Mouse (Mus musculus): Measurements from ENCODE around the gene Cmpk2. TPM values are rescaled to one million over a fixed set of nuclear protein-coding genes. Genes with fewer than 3 reads are reported as not detected.
"Not testable (repeated sequence)": the region's sequence is repeated elsewhere in the genome, so short reads cannot be mapped to it uniquely, and the experiment has no call there.

The Cmpk2 gene
- polyA plus RNA-seq, 1 experiment from 2014 or later: 5.2 TPM

GRCm38 (mm10) chr12:26454682-26455081 is 14.3 kb upstream of the Cmpk2 start:
- no peak overlapping the region for H3K4me3 ChIP-seq
- 0 out of 2 replicates have a peak, but pooled peaks cover 10% of the 10 kb centered on the region for H3K4me1 ChIP-seq
- ATAC-seq (ENCODE audit: insufficient number of reproducible peaks, insufficient read depth, low FRiP score, low TSS enrichment): no peak
- WGBS: 65% methylated on average over 5 of the region's 5 CpGs
- no peaks in the 10 kb centered on the region for H3K27me3 ChIP-seq
- no peak overlapping the region for H3K9ac ChIP-seq
- no peak overlapping the region for H3K27ac ChIP-seq
- H3K9me3 ChIP-seq: no peaks in the 10 kb centered on the region
- H3K36me3 ChIP-seq: no peaks in the 10 kb centered on the region
- H3K4me2 ChIP-seq (replicated peaks): no peak overlapping the region

GRCm38 (mm10) chr12:26456028-26456698 is 12.8 kb upstream of the Cmpk2 start, which contains the start of gene Rsad2:
Gene Rsad2 (minus strand): TSS chr12:26456452.
- Histone ChIP-seq H3K27me3 (no peaks in the 10 kb centered on the region), H3K36me3 (no peaks in the 10 kb centered on the region), H3K4me2 (replicated peaks) (no peak within 1 kb of the TSS), H3K9me3 (no peaks in the 10 kb centered on the region), H3K27ac (no peak within 1 kb of the TSS; the same call in 1 of the 2 replicates), H3K4me3 (no peak within 1 kb of the TSS), H3K9ac (no peak within 1 kb of the TSS), H3K4me1 (0 out of 2 replicates have a peak, but pooled peaks cover 10% of the 10 kb centered on the region)
- ATAC-seq (ENCODE audit: insufficient number of reproducible peaks, insufficient read depth, low FRiP score, low TSS enrichment): peak; percentile 87
- WGBS: 47% methylated on average over 13 of the region's 13 CpGs

- no peaks in the 10 kb centered on the region for H3K9me3 ChIP-seq
- no peak overlapping the region for H3K9ac ChIP-seq
- 0 out of 2 replicates have a peak, but pooled peaks cover 10% of the 10 kb centered on the region for H3K4me1 ChIP-seq
- H3K4me3 ChIP-seq: no peak overlapping the region
- no peaks in the 10 kb centered on the region for H3K27me3 ChIP-seq
- WGBS: 57% methylated on average over 2 of the region's 2 CpGs
- H3K36me3 ChIP-seq: no peaks in the 10 kb centered on the region
- no peak overlapping the region for H3K27ac ChIP-seq
- ATAC-seq (ENCODE audit: insufficient number of reproducible peaks, insufficient read depth, low FRiP score, low TSS enrichment): no peak
- no peak overlapping the region for H3K4me2 ChIP-seq (replicated peaks)
Measured at GRCm38 (mm10) chr12:26460091-26460490, 8.9 kb upstream of the Cmpk2 start.

GRCm38 (mm10) chr12:26465600-26465999 is 3.4 kb upstream of the Cmpk2 start:
- Histone ChIP-seq H3K36me3 (no peaks in the 10 kb centered on the region), H3K4me3 (no peak overlapping the region), H3K4me1 (peaks cover 5% of the 10 kb centered on the region; the same call in 1 of the 2 replicates), H3K4me2 (replicated peaks) (no peak overlapping the region), H3K27me3 (no peaks in the 10 kb centered on the region), H3K9ac (no peak overlapping the region), H3K9me3 (no peaks in the 10 kb centered on the region), H3K27ac (no peak overlapping the region)
- WGBS: 74% methylated on average over 5 of the region's 5 CpGs
- ATAC-seq (ENCODE audit: insufficient number of reproducible peaks, insufficient read depth, low FRiP score, low TSS enrichment): no peak

- Histone ChIP-seq H3K27me3 (no peaks in the 10 kb centered on the region), H3K4me2 (replicated peaks) (peak overlapping the region; percentile 98), H3K36me3 (no peaks in the 10 kb centered on the region), H3K9me3 (no peaks in the 10 kb centered on the region), H3K4me1 (peaks cover 5% of the 10 kb centered on the region; the same call in 1 of the 2 replicates), H3K27ac (peak overlapping the region; percentile 69; the same call in 1 of the 2 replicates), H3K4me3 (peak overlapping the region; percentile 62), H3K9ac (peak overlapping the region; percentile 73)
- 0 out of 2 replicates have a peak, but pooled peaks have one; percentile 35 for ATAC-seq (ENCODE audit: insufficient number of reproducible peaks, insufficient read depth, low FRiP score, low TSS enrichment)
- 25% methylated on average over 6 of the region's 6 CpGs for WGBS
Measured at GRCm38 (mm10) chr12:26470042-26470409, 1.0 kb downstream of the Cmpk2 start.

- no peaks in the 10 kb centered on the region for H3K36me3 ChIP-seq
- ATAC-seq (ENCODE audit: insufficient number of reproducible peaks, insufficient read depth, low FRiP score, low TSS enrichment): no peak
- WGBS: 56% methylated on average over 3 of the region's 3 CpGs
Measured at GRCm38 (mm10) chr12:26471376-26471775, 2.4 kb downstream of the Cmpk2 start.

GRCm38 (mm10) chr12:26472770-26473481 is 3.9 kb downstream of the Cmpk2 start:
- Histone ChIP-seq H3K4me2 (replicated peaks) (no peak overlapping the region), H3K9ac (no peak overlapping the region), H3K27me3 (no peaks in the 10 kb centered on the region), H3K36me3 (no peaks in the 10 kb centered on the region), H3K9me3 (no peaks in the 10 kb centered on the region), H3K27ac (no peak overlapping the region), H3K4me3 (no peak overlapping the region), H3K4me1 (peaks cover 5% of the 10 kb centered on the region; the same call in 1 of the 2 replicates)
- 84% methylated on average over 3 of the region's 3 CpGs for WGBS
- no peak for ATAC-seq (ENCODE audit: insufficient number of reproducible peaks, insufficient read depth, low FRiP score, low TSS enrichment)

More at GRCm38 (mm10) chr12:26471376-26471775, 2.4 kb downstream of the Cmpk2 start:
- H3K27me3 ChIP-seq: no peaks in the 10 kb centered on the region
- 0 out of 2 replicates have a peak overlapping the region, but pooled peaks have one; percentile 11 for H3K4me2 ChIP-seq (replicated peaks)
- H3K4me3 ChIP-seq: no peak overlapping the region
- H3K9ac ChIP-seq: no peak overlapping the region
- H3K4me1 ChIP-seq: peaks cover 5% of the 10 kb centered on the region; the same call in 1 of the 2 replicates
- H3K9me3 ChIP-seq: no peaks in the 10 kb centered on the region
- H3K27ac ChIP-seq: no peak overlapping the region

- no peak overlapping the region for H3K27ac ChIP-seq
- H3K36me3 ChIP-seq: no peaks in the 10 kb centered on the region
- H3K9me3 ChIP-seq: no peaks in the 10 kb centered on the region
- ATAC-seq (ENCODE audit: insufficient number of reproducible peaks, insufficient read depth, low FRiP score, low TSS enrichment): no peak
- H3K4me1 ChIP-seq: peaks cover 5% of the 10 kb centered on the region; the same call in 1 of the 2 replicates
- H3K4me2 ChIP-seq (replicated peaks): no peak overlapping the region
- no peaks in the 10 kb centered on the region for H3K27me3 ChIP-seq
- no peak overlapping the region for H3K4me3 ChIP-seq
- WGBS: 86% methylated on average over 6 of the region's 6 CpGs
- no peak overlapping the region for H3K9ac ChIP-seq
Measured at GRCm38 (mm10) chr12:26473746-26474145, 4.7 kb downstream of the Cmpk2 start.

GRCm38 (mm10) chr12:26477198-26477597 is 8.2 kb downstream of the Cmpk2 start:
- Histone ChIP-seq H3K4me2 (replicated peaks) (no peak overlapping the region), H3K4me1 (no peaks in the 10 kb centered on the region), H3K27me3 (no peaks in the 10 kb centered on the region), H3K4me3 (no peak overlapping the region), H3K36me3 (no peaks in the 10 kb centered on the region), H3K9ac (no peak overlapping the region), H3K27ac (no peak overlapping the region), H3K9me3 (no peaks in the 10 kb centered on the region)
- ATAC-seq (ENCODE audit: insufficient number of reproducible peaks, insufficient read depth, low FRiP score, low TSS enrichment): no peak
- WGBS: 80% methylated on average over 5 of the region's 5 CpGs

- Histone ChIP-seq H3K4me3 (no peak overlapping the region), H3K4me1 (no peaks in the 10 kb centered on the region), H3K27ac (no peak overlapping the region), H3K27me3 (no peaks in the 10 kb centered on the region), H3K36me3 (no peaks in the 10 kb centered on the region), H3K9me3 (no peaks in the 10 kb centered on the region), H3K9ac (no peak overlapping the region), H3K4me2 (replicated peaks) (no peak overlapping the region)
- WGBS: 87% methylated on average over 18 of the region's 18 CpGs
- ATAC-seq (ENCODE audit: insufficient number of reproducible peaks, insufficient read depth, low FRiP score, low TSS enrichment): no peak
Measured at GRCm38 (mm10) chr12:26478196-26479004, 9.4 kb downstream of the Cmpk2 start.

GRCm38 (mm10) chr12:26485738-26486580 is 17.0 kb downstream of the Cmpk2 start:
- H3K4me2 ChIP-seq (replicated peaks); H3K9ac ChIP-seq; H3K4me3 ChIP-seq; H3K27me3 ChIP-seq; H3K27ac ChIP-seq; H3K4me1 ChIP-seq; ATAC-seq (ENCODE audit: insufficient number of reproducible peaks, insufficient read depth, low FRiP score, low TSS enrichment); H3K36me3 ChIP-seq; H3K9me3 ChIP-seq: not testable (repeated sequence)
- 90% methylated on average over 12 of the region's 12 CpGs for WGBS

All from embryonic facial prominence, embryonic 12.5 days (tissue).